Mouse (Mus musculus) kidney, embryonic 15.5 days (tissue): ENCODE data around the gene Zfp64. TPM values are rescaled to one million over a fixed set of nuclear protein-coding genes. Genes with fewer than 3 reads are reported as not detected.
"Not testable (repeated sequence)": the region's sequence is repeated elsewhere in the genome, so short reads cannot be mapped to it uniquely, and the experiment has no call there.

Experiments used
- ATAC-seq: fragments of 200-750 bp; cut with Nextera tagmentation; replicated peaks from 2 replicates; pipeline ENCODE4 v1.8.0; 2017; ENCODE audit warnings: moderate TSS enrichment; ENCODE audit not compliant: low FRiP score
- H3K27ac ChIP-seq: fragments of 300-500 bp; sonication (generic); 2 replicates; pipeline ENCODE4 v1.5.1; 2015; ENCODE audit warnings: mild to moderate bottlenecking, inconsistent platforms
- H3K27me3 ChIP-seq: fragments of 300-500 bp; sonication (generic); 2 replicates; pipeline ENCODE4 v1.6.1; 2015; ENCODE audit warnings: inconsistent platforms
- H3K36me3 ChIP-seq: fragments of 300-500 bp; sonication (generic); 2 replicates; pipeline ENCODE4 v1.6.1; 2015; ENCODE audit warnings: inconsistent platforms
- H3K4me1 ChIP-seq: fragments of 300-500 bp; sonication (generic); 2 replicates; pipeline ENCODE4 v1.6.1; 2015; ENCODE audit warnings: inconsistent platforms
- H3K4me2 ChIP-seq: fragments of 300-500 bp; sonication (generic); 2 replicates; pipeline ENCODE4 v1.6.1; 2015; ENCODE audit warnings: moderate library complexity, mild to moderate bottlenecking, inconsistent platforms
- H3K4me3 ChIP-seq: fragments of 300-500 bp; sonication (generic); replicated peaks from 2 replicates; pipeline ENCODE4 v1.5.1; 2015; ENCODE audit warnings: mild to moderate bottlenecking, inconsistent platforms
- H3K9ac ChIP-seq: fragments of 300-500 bp; sonication (generic); 2 replicates; pipeline ENCODE4 v1.6.1; 2015; ENCODE audit warnings: mild to moderate bottlenecking, inconsistent platforms
- H3K9me3 ChIP-seq: fragments of 300-500 bp; sonication (generic); replicated peaks from 2 replicates; pipeline ENCODE4 v1.6.1; 2016; ENCODE audit warnings: inconsistent platforms
- WGBS: fragments of 180-500 bp; shearing (Covaris S2); methylation state at CpG from one replicate; pipeline ENCODE4 v1.1.7; 2015; ENCODE audit warnings: mixed read lengths; 5-methylcytosine and 5-hydroxymethylcytosine counted together
- polyA plus RNA-seq: library from polyadenylated mRNA; unstranded; fragments of >200 nt; fragmentation: Nextera tagmentation; extraction: Ambion mirVana; gene quantifications from 2 replicates; pipeline ENCODE4 v1.2.1, GENCODE M21; 2015

Zfp64 gene
- polyA plus RNA-seq, 1 experiment from 2014 or later = 27.8 TPM

GRCm38 (mm10) chr2:168862694-168863093 lies 92.7 kb downstream of the Zfp64 start:
- Histone ChIP-seq H3K4me3 (no peak overlapping the region), H3K9ac (no peak overlapping the region), H3K9me3 (no peaks in the 10 kb centered on the region), H3K27ac (no peak overlapping the region), H3K4me2 (no peak overlapping the region), H3K27me3 (peaks cover 12% of the 10 kb centered on the region; the same call in 1 of the 2 replicates), H3K4me1 (0 out of 2 replicates have a peak, but pooled peaks cover 5% of the 10 kb centered on the region), H3K36me3 (no peaks in the 10 kb centered on the region)
- ATAC-seq = no peak
- WGBS = 39% methylated on average over 4 of the region's 4 CpGs

GRCm38 (mm10) chr2:168860922-168861740 lies 94.3 kb downstream of the Zfp64 start:
- Histone ChIP-seq H3K27me3 (peaks cover 12% of the 10 kb centered on the region; the same call in 1 of the 2 replicates), H3K9ac (no peak overlapping the region), H3K4me1 (0 out of 2 replicates have a peak, but pooled peaks cover 5% of the 10 kb centered on the region), H3K27ac (no peak overlapping the region), H3K9me3 (no peaks in the 10 kb centered on the region), H3K36me3 (no peaks in the 10 kb centered on the region), H3K4me2 (no peak overlapping the region), H3K4me3 (no peak overlapping the region)
- 65% methylated on average over 24 of the region's 24 CpGs for WGBS
- no peak for ATAC-seq

GRCm38 (mm10) chr2:168860032-168860691 lies 95.2 kb downstream of the Zfp64 start:
- H3K9me3 ChIP-seq = no peaks in the 10 kb centered on the region
- no peak for ATAC-seq

GRCm38 (mm10) chr2:168856638-168857037 lies 98.7 kb downstream of the Zfp64 start:
- Histone ChIP-seq H3K27me3 (peaks cover 12% of the 10 kb centered on the region; the same call in 1 of the 2 replicates), H3K9ac (no peak overlapping the region), H3K4me3 (no peak overlapping the region), H3K27ac (no peak overlapping the region), H3K9me3 (no peaks in the 10 kb centered on the region), H3K4me1 (no peaks in the 10 kb centered on the region), H3K36me3 (no peaks in the 10 kb centered on the region), H3K4me2 (no peak overlapping the region)
- WGBS = 54% methylated on average over 7 of the region's 7 CpGs
- no peak for ATAC-seq

More at GRCm38 (mm10) chr2:168860032-168860691, 95.2 kb downstream of the Zfp64 start:
- peaks cover 12% of the 10 kb centered on the region; the same call in 1 of the 2 replicates for H3K27me3 ChIP-seq
- no peak overlapping the region for H3K4me2 ChIP-seq
- 0 out of 2 replicates have a peak, but pooled peaks cover 5% of the 10 kb centered on the region for H3K4me1 ChIP-seq
- no peaks in the 10 kb centered on the region for H3K36me3 ChIP-seq
- H3K4me3 ChIP-seq = no peak overlapping the region
- WGBS = 28% methylated on average over 16 of the region's 16 CpGs
- H3K9ac ChIP-seq = no peak overlapping the region
- H3K27ac ChIP-seq = no peak overlapping the region

GRCm38 (mm10) chr2:168854777-168855176 lies 100.6 kb downstream of the Zfp64 start:
- Histone ChIP-seq H3K4me2 (no peak overlapping the region), H3K9ac (no peak overlapping the region), H3K27me3 (no peaks in the 10 kb centered on the region), H3K36me3 (no peaks in the 10 kb centered on the region), H3K4me1 (no peaks in the 10 kb centered on the region), H3K9me3 (no peaks in the 10 kb centered on the region), H3K27ac (no peak overlapping the region), H3K4me3 (no peak overlapping the region)
- WGBS = 27% methylated on average over 1 of the region's 1 CpGs
- ATAC-seq = no peak

GRCm38 (mm10) chr2:168853869-168854268 lies 101.5 kb downstream of the Zfp64 start:
- not testable (repeated sequence) for H3K4me3 ChIP-seq, H3K4me2 ChIP-seq, ATAC-seq, H3K4me1 ChIP-seq, H3K9me3 ChIP-seq, H3K36me3 ChIP-seq, H3K27me3 ChIP-seq, H3K9ac ChIP-seq, H3K27ac ChIP-seq
- WGBS = 88% methylated on average over 13 of the region's 13 CpGs

GRCm38 (mm10) chr2:168851545-168851944 lies 103.8 kb downstream of the Zfp64 start:
- H3K9ac ChIP-seq = no peak overlapping the region
- H3K27me3 ChIP-seq = peaks cover 16% of the 10 kb centered on the region; the same call in 1 of the 2 replicates
- ATAC-seq = no peak
- H3K4me1 ChIP-seq = peaks cover 3% of the 10 kb centered on the region; the same call in 1 of the 2 replicates
- H3K4me2 ChIP-seq = no peak overlapping the region
- H3K4me3 ChIP-seq = no peak overlapping the region
- H3K27ac ChIP-seq = no peak overlapping the region
- H3K36me3 ChIP-seq = no peaks in the 10 kb centered on the region
- WGBS = 55% methylated on average over 10 of the region's 10 CpGs
- no peaks in the 10 kb centered on the region for H3K9me3 ChIP-seq

- Histone ChIP-seq H3K9ac (no peak overlapping the region), H3K27ac (no peak overlapping the region), H3K27me3 (peaks cover 34% of the 10 kb centered on the region), H3K9me3 (no peaks in the 10 kb centered on the region), H3K4me2 (no peak overlapping the region), H3K4me3 (no peak overlapping the region), H3K4me1 (peaks cover 3% of the 10 kb centered on the region; the same call in 1 of the 2 replicates), H3K36me3 (no peaks in the 10 kb centered on the region)
- no peak for ATAC-seq
- 86% methylated on average over 3 of the region's 3 CpGs for WGBS
These were observed 106.8 kb downstream of the Zfp64 start for GRCm38 (mm10) chr2:168848553-168848952.

GRCm38 (mm10) chr2:168846180-168846720 lies 109.1 kb downstream of the Zfp64 start:
- H3K4me3 ChIP-seq = no peak overlapping the region
- 81% methylated on average over 7 of the region's 7 CpGs for WGBS
- peaks cover 4% of the 10 kb centered on the region; the same call in 1 of the 2 replicates for H3K9me3 ChIP-seq
- peaks cover 15% of the 10 kb centered on the region for H3K4me1 ChIP-seq
- no peaks in the 10 kb centered on the region for H3K36me3 ChIP-seq
- H3K9ac ChIP-seq = no peak overlapping the region
- no peak overlapping the region for H3K4me2 ChIP-seq
- no peak for ATAC-seq
- H3K27me3 ChIP-seq = peaks cover 55% of the 10 kb centered on the region
- H3K27ac ChIP-seq = no peak overlapping the region

Other genes starting within 250 kb of the Zfp64 start
- 10.2 and 10.7 TPM in 2 replicates for gene Atp9a, start 213.2 kb downstream of the Zfp64 start, polyA plus RNA-seq
- gene Sall4, start 187.6 kb downstream of the Zfp64 start, polyA plus RNA-seq = 0.09 and 0.35 TPM in 2 replicates